Mouse (Mus musculus): ENCODE data around the gene Edf1. TPM values are rescaled to one million over a fixed set of nuclear protein-coding genes. Genes with fewer than 3 reads are reported as not detected.

The Edf1 gene
- polyA plus RNA-seq, 1 experiment: 190 TPM

GRCm38 (mm10) chr2:25574136-25574535 is 16.5 kb downstream of the Edf1 start:
- H3K4me1 ChIP-seq (ENCODE audit: control insufficient read depth): peaks cover 48% of the 10 kb centered on the region

GRCm38 (mm10) chr2:25574579-25575431 is 17.2 kb downstream of the Edf1 start, which contains the start of the genes Mamdc4 and Phpt1:
TSS of gene Mamdc4 (minus strand) at chr2:25574845.
TSS of gene Phpt1 (minus strand) at chr2:25575224.
- peaks cover 48% of the 10 kb centered on the region for H3K27me3 ChIP-seq (ENCODE audit: control insufficient read depth)
- H3K36me3 ChIP-seq (ENCODE audit: control insufficient read depth): peaks cover 7% of the 10 kb centered on the region
- H3K4me3 ChIP-seq (replicated peaks): peak within 1 kb of the TSS; percentile 72
- TF ChIP-seq GATA1 (IDR thresholded peaks at IDR 0.05; ENCODE audit: low read length): no peak
- TF ChIP-seq TAL1 (IDR thresholded peaks at IDR 0.05; ENCODE audit: low read length): no peak
- H3K4me1 ChIP-seq (ENCODE audit: control insufficient read depth): peaks cover 50% of the 10 kb centered on the region
- peaks cover 27% of the 10 kb centered on the region for H3K9me3 ChIP-seq (ENCODE audit: control insufficient read depth, low read length)

More at GRCm38 (mm10) chr2:25574136-25574535, 16.5 kb downstream of the Edf1 start:
- peaks cover 41% of the 10 kb centered on the region for H3K27me3 ChIP-seq (ENCODE audit: control insufficient read depth)
- peak overlapping the region; percentile 72 for H3K4me3 ChIP-seq (replicated peaks)
- peaks cover 13% of the 10 kb centered on the region for H3K36me3 ChIP-seq (ENCODE audit: control insufficient read depth)
- TF ChIP-seq TAL1 (IDR thresholded peaks at IDR 0.05; ENCODE audit: low read length): no peak
- TF ChIP-seq GATA1 (IDR thresholded peaks at IDR 0.05; ENCODE audit: low read length): no peak
- peaks cover 24% of the 10 kb centered on the region for H3K9me3 ChIP-seq (ENCODE audit: control insufficient read depth, low read length)

- H3K9me3 ChIP-seq (ENCODE audit: control insufficient read depth, low read length): peaks cover 27% of the 10 kb centered on the region
- peaks cover 51% of the 10 kb centered on the region for H3K4me1 ChIP-seq (ENCODE audit: control insufficient read depth)
- peak overlapping the region; percentile 72 for H3K4me3 ChIP-seq (replicated peaks)
- H3K27me3 ChIP-seq (ENCODE audit: control insufficient read depth): peaks cover 55% of the 10 kb centered on the region
- no peak for TF ChIP-seq GATA1 (IDR thresholded peaks at IDR 0.05; ENCODE audit: low read length)
- TF ChIP-seq TAL1 (IDR thresholded peaks at IDR 0.05; ENCODE audit: low read length): no peak
- peaks cover 3% of the 10 kb centered on the region; the same call in 1 of the 2 replicates for H3K36me3 ChIP-seq (ENCODE audit: control insufficient read depth)
These were observed 17.9 kb downstream of the Edf1 start for GRCm38 (mm10) chr2:25575432-25576027.

- Histone ChIP-seq H3K4me3 (replicated peaks) (peak overlapping the region; percentile 72), H3K4me1 (ENCODE audit: control insufficient read depth) (peaks cover 55% of the 10 kb centered on the region), H3K36me3 (ENCODE audit: control insufficient read depth) (peaks cover 3% of the 10 kb centered on the region; the same call in 1 of the 2 replicates), H3K9me3 (ENCODE audit: control insufficient read depth, low read length) (peaks cover 27% of the 10 kb centered on the region), H3K27me3 (ENCODE audit: control insufficient read depth) (peaks cover 62% of the 10 kb centered on the region)
- TF ChIP-seq GATA1 (IDR thresholded peaks at IDR 0.05; ENCODE audit: low read length): no peak
- no peak for TF ChIP-seq TAL1 (IDR thresholded peaks at IDR 0.05; ENCODE audit: low read length)
These were observed 18.6 kb downstream of the Edf1 start for GRCm38 (mm10) chr2:25576028-25576850.

GRCm38 (mm10) chr2:25576965-25577891 is 19.6 kb downstream of the Edf1 start:
- Histone ChIP-seq H3K27me3 (ENCODE audit: control insufficient read depth) (peaks cover 64% of the 10 kb centered on the region), H3K9me3 (ENCODE audit: control insufficient read depth, low read length) (peaks cover 27% of the 10 kb centered on the region), H3K4me1 (ENCODE audit: control insufficient read depth) (peaks cover 59% of the 10 kb centered on the region), H3K4me3 (replicated peaks) (no peak overlapping the region), H3K36me3 (ENCODE audit: control insufficient read depth) (no peaks in the 10 kb centered on the region; the same call in 1 of the 2 replicates)
- no peak for TF ChIP-seq TAL1 (IDR thresholded peaks at IDR 0.05; ENCODE audit: low read length)
- no peak for TF ChIP-seq GATA1 (IDR thresholded peaks at IDR 0.05; ENCODE audit: low read length)

GRCm38 (mm10) chr2:25577951-25578795 is 20.5 kb downstream of the Edf1 start:
- TF ChIP-seq GATA1 (IDR thresholded peaks at IDR 0.05; ENCODE audit: low read length): no peak
- TF ChIP-seq TAL1 (IDR thresholded peaks at IDR 0.05; ENCODE audit: low read length): no peak
- H3K4me3 ChIP-seq (replicated peaks): no peak overlapping the region
- H3K4me1 ChIP-seq (ENCODE audit: control insufficient read depth): peaks cover 59% of the 10 kb centered on the region
- peaks cover 27% of the 10 kb centered on the region for H3K9me3 ChIP-seq (ENCODE audit: control insufficient read depth, low read length)
- peaks cover 64% of the 10 kb centered on the region for H3K27me3 ChIP-seq (ENCODE audit: control insufficient read depth)
- H3K36me3 ChIP-seq (ENCODE audit: control insufficient read depth): peaks cover 5% of the 10 kb centered on the region
